Mouse (Mus musculus): ENCODE measurements at regions not wholly inside any gene's neighbourhood (a gene's known extent, or its start where the extent isn't known, plus 50 kb on each side); places are given as distances from the start of the nearest gene placed in this dataset.

DNA sequence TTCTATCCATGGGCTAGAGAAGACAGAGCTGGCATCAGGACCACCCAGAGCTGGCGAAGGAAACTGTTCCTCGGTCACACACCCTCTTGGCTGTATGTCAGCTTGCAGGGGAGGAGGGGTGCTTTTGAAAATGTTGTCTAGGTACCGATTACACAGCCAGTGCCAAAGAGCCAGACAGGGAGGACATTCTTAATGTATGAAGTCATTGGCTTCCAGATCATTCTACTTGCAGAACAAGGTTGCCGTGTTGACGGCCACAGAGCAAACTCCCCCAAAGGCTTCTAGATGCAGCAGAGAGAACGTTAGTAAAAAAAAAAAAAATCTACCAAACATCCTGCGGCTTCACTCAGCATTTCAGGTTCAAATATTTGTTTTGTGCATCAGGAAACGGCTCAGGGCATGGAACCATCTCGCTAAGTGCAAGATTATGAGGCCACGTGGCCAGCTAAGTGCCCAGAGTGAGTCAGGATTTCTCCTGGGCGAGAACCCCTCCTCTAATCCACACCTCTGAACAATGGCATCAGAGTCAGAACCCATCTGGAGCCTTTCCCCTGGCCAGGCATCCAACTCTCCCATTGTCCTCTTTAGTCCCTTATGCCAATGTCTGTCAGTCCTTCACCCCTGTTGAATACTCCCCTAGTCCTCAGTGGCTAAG, 80.1 kb upstream of the Ubl3 start:
- Histone ChIP-seq H3K27me3 (ENCODE audit: insufficient read depth, low read length) (peaks cover 10% of the 10 kb centered on the region), H3K36me3 (ENCODE audit: insufficient read depth, low read length) (no peaks in the 10 kb centered on the region), H3K4me3 (replicated peaks; ENCODE audit: low read length) (no peak overlapping the region), H3K4me1 (replicated peaks; ENCODE audit: low read depth, low read length) (peaks cover 18% of the 10 kb centered on the region), H3K9me3 (ENCODE audit: low read length) (no peaks in the 10 kb centered on the region)
- TF ChIP-seq NANOG (IDR thresholded peaks at IDR 0.05; ENCODE audit: borderline replicate concordance, low read length) (no peak), CTCF (conservative IDR thresholded peaks at IDR 0.05; ENCODE audit: low read length) (no peak)

DNA sequence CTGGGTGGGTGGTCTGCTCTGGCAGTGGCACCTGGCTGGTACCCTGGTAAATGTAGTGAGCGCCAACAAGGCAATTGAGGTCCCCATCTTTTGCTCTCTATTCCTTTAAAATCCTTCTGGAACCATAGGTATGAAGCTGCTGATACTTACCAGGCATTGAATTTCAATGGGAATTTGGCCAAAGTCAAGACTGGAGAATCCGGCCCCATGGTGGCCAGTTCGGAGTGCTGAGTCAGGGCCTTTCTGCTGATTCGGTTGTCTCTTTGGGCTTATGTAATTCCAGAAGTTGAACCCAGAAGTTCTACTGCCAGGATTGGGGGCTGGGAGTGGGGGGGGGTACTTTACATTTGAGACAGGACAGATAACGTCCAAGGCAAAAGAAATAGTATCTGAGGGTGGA, 79.0 kb upstream of the Ubl3 start:
- Histone ChIP-seq H3K4me1 (replicated peaks; ENCODE audit: low read depth, low read length) (peaks cover 18% of the 10 kb centered on the region), H3K36me3 (ENCODE audit: insufficient read depth, low read length) (no peaks in the 10 kb centered on the region), H3K27me3 (ENCODE audit: insufficient read depth, low read length) (peaks cover 9% of the 10 kb centered on the region; the same call in 1 of the 2 replicates), H3K9me3 (ENCODE audit: low read length) (no peaks in the 10 kb centered on the region), H3K4me3 (replicated peaks; ENCODE audit: low read length) (no peak overlapping the region)
- TF ChIP-seq POU5F1 (IDR thresholded peaks at IDR 0.05; ENCODE audit: borderline replicate concordance, low read length): no peak

DNA sequence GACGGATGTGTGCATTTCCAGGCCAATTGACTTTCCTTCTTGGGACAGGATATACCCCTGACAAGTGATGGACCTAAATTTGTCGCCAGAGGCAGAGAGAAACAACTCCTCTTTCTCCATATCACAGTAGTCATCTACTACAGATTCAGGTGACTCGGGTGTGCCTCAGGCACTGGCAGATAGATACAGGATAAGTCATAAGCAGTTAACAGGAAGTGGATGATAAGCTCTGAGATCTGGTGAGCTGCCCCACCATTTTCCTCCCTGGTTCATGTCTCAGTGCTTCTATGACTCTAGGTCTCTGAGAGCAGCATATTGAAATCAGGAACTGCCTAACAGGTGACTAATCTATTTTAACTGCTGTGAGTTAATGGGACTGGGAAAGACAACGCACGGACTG, 73.4 kb upstream of the Ubl3 start:
- Histone ChIP-seq H3K4me1 (replicated peaks; ENCODE audit: low read depth, low read length) (0 out of 2 replicates have a peak, but pooled peaks cover 5% of the 10 kb centered on the region), H3K36me3 (ENCODE audit: insufficient read depth, low read length) (no peaks in the 10 kb centered on the region), H3K27me3 (ENCODE audit: insufficient read depth, low read length) (no peaks in the 10 kb centered on the region), H3K4me3 (replicated peaks; ENCODE audit: low read length) (no peak overlapping the region), H3K9me3 (ENCODE audit: low read length) (no peaks in the 10 kb centered on the region)
- TF ChIP-seq NANOG (IDR thresholded peaks at IDR 0.05; ENCODE audit: borderline replicate concordance, low read length) (no peak), POU5F1 (IDR thresholded peaks at IDR 0.05; ENCODE audit: borderline replicate concordance, low read length) (no peak)

- Histone ChIP-seq H3K9me3 (ENCODE audit: low read length) (no peaks in the 10 kb centered on the region), H3K4me1 (replicated peaks; ENCODE audit: low read depth, low read length) (0 out of 2 replicates have a peak, but pooled peaks cover 5% of the 10 kb centered on the region), H3K4me3 (replicated peaks; ENCODE audit: low read length) (no peak overlapping the region), H3K36me3 (ENCODE audit: insufficient read depth, low read length) (no peaks in the 10 kb centered on the region), H3K27me3 (ENCODE audit: insufficient read depth, low read length) (no peaks in the 10 kb centered on the region)
- TF ChIP-seq POU5F1 (IDR thresholded peaks at IDR 0.05; ENCODE audit: borderline replicate concordance, low read length) (no peak), CTCF (conservative IDR thresholded peaks at IDR 0.05; ENCODE audit: low read length) (no peak), NANOG (IDR thresholded peaks at IDR 0.05; ENCODE audit: borderline replicate concordance, low read length) (no peak)
These were observed 72.2 kb upstream of the Ubl3 start for GRCm38 (mm10) chr5:148624649-148625405.

GRCm38 (mm10) chr5:148620895-148621786, 68.6 kb upstream of the Ubl3 start:
- TF ChIP-seq POU5F1 (IDR thresholded peaks at IDR 0.05; ENCODE audit: borderline replicate concordance, low read length) (no peak), NANOG (IDR thresholded peaks at IDR 0.05; ENCODE audit: borderline replicate concordance, low read length) (no peak), CTCF (conservative IDR thresholded peaks at IDR 0.05; ENCODE audit: low read length) (no peak)
- no peaks in the 10 kb centered on the region for H3K9me3 ChIP-seq (ENCODE audit: low read length)
- 0 out of 2 replicates have a peak, but pooled peaks cover 6% of the 10 kb centered on the region for H3K4me1 ChIP-seq (replicated peaks; ENCODE audit: low read depth, low read length)
- H3K4me3 ChIP-seq (replicated peaks; ENCODE audit: low read length): no peak overlapping the region
- no peaks in the 10 kb centered on the region for H3K27me3 ChIP-seq (ENCODE audit: insufficient read depth, low read length)
- H3K36me3 ChIP-seq (ENCODE audit: insufficient read depth, low read length): no peaks in the 10 kb centered on the region

DNA sequence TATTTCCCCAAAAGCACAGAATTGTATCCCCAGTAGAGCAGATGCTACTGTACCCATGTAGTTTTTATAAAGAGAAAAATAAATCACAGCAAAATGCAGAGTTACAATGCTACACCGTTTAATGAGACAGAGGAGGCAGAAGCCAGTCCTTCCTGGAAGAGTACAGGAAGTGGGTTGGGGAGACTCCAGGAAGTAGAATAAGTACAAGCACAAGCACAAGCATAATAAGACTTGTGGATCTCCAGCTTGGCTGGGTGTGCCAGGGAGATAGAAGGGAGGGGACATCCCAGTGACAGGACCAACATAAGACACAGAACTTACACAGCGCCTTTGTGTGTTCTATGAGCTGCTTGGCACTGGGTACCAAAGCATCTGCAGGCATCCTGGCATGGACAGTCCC, 67.3 kb upstream of the Ubl3 start:
- TF ChIP-seq POU5F1 (IDR thresholded peaks at IDR 0.05; ENCODE audit: borderline replicate concordance, low read length) (no peak), CTCF (conservative IDR thresholded peaks at IDR 0.05; ENCODE audit: low read length) (no peak), NANOG (IDR thresholded peaks at IDR 0.05; ENCODE audit: borderline replicate concordance, low read length) (no peak)
- Histone ChIP-seq H3K36me3 (ENCODE audit: insufficient read depth, low read length) (no peaks in the 10 kb centered on the region), H3K4me1 (replicated peaks; ENCODE audit: low read depth, low read length) (0 out of 2 replicates have a peak, but pooled peaks cover 10% of the 10 kb centered on the region)

GRCm38 (mm10) chr5:148616426-148616825, 63.8 kb upstream of the Ubl3 start:
- H3K27me3 ChIP-seq (ENCODE audit: insufficient read depth, low read length): no peaks in the 10 kb centered on the region
- peaks cover 7% of the 10 kb centered on the region; the same call in 1 of the 2 replicates for H3K4me1 ChIP-seq (replicated peaks; ENCODE audit: low read depth, low read length)
- TF ChIP-seq CTCF (conservative IDR thresholded peaks at IDR 0.05; ENCODE audit: low read length) (no peak), POU5F1 (IDR thresholded peaks at IDR 0.05; ENCODE audit: borderline replicate concordance, low read length) (no peak), NANOG (IDR thresholded peaks at IDR 0.05; ENCODE audit: borderline replicate concordance, low read length) (no peak)
- H3K4me3 ChIP-seq (replicated peaks; ENCODE audit: low read length): no peak overlapping the region
- no peaks in the 10 kb centered on the region for H3K36me3 ChIP-seq (ENCODE audit: insufficient read depth, low read length)
- no peaks in the 10 kb centered on the region for H3K9me3 ChIP-seq (ENCODE audit: low read length)

More for the DNA sequence above, 67.3 kb upstream of the Ubl3 start:
- Histone ChIP-seq H3K9me3 (ENCODE audit: low read length) (no peaks in the 10 kb centered on the region), H3K4me3 (replicated peaks; ENCODE audit: low read length) (no peak overlapping the region), H3K27me3 (ENCODE audit: insufficient read depth, low read length) (no peaks in the 10 kb centered on the region)

GRCm38 (mm10) chr5:148615706-148616366, 63.2 kb upstream of the Ubl3 start:
- Histone ChIP-seq H3K4me1 (replicated peaks; ENCODE audit: low read depth, low read length) (peaks cover 7% of the 10 kb centered on the region; the same call in 1 of the 2 replicates), H3K27me3 (ENCODE audit: insufficient read depth, low read length) (no peaks in the 10 kb centered on the region), H3K36me3 (ENCODE audit: insufficient read depth, low read length) (no peaks in the 10 kb centered on the region), H3K9me3 (ENCODE audit: low read length) (no peaks in the 10 kb centered on the region), H3K4me3 (replicated peaks; ENCODE audit: low read length) (no peak overlapping the region)
- TF ChIP-seq NANOG (IDR thresholded peaks at IDR 0.05; ENCODE audit: borderline replicate concordance, low read length) (no peak), CTCF (conservative IDR thresholded peaks at IDR 0.05; ENCODE audit: low read length) (no peak), POU5F1 (IDR thresholded peaks at IDR 0.05; ENCODE audit: borderline replicate concordance, low read length) (no peak)

Measured in E14TG2a.4 (cell line).